Mouse (Mus musculus): ENCODE data around the gene Bckdk. TPM values are rescaled to one million over a fixed set of nuclear protein-coding genes. Genes with fewer than 3 reads are reported as not detected.

The Bckdk gene
- polyA plus RNA-seq, 1 experiment from 2014 or later, result 130 TPM

- Histone ChIP-seq H3K36me3 (replicated peaks) (peaks cover 2% of the 10 kb centered on the region), H3K9me3 (no peaks in the 10 kb centered on the region), H3K4me3 (no peak overlapping the region), H3K4me1 (peaks cover 19% of the 10 kb centered on the region), H3K27ac (no peak overlapping the region), H3K27me3 (ENCODE audit: poor library complexity, severe bottlenecking) (no peaks in the 10 kb centered on the region)
- no peak for DNase-seq (ENCODE audit: extremely low spot score, low spot score)
- WGBS, result 45% methylated on average over 7 of the region's 7 CpGs
Observed at GRCm38 (mm10) chr7:127899997-127900396, 3.9 kb upstream of the Bckdk start.

GRCm38 (mm10) chr7:127901772-127902171, 2.1 kb upstream of the Bckdk start:
- DNase-seq (ENCODE audit: extremely low spot score, low spot score), result no peak
- Histone ChIP-seq H3K4me1 (peaks cover 15% of the 10 kb centered on the region), H3K27me3 (ENCODE audit: poor library complexity, severe bottlenecking) (no peaks in the 10 kb centered on the region), H3K36me3 (replicated peaks) (peaks cover 20% of the 10 kb centered on the region), H3K9me3 (no peaks in the 10 kb centered on the region), H3K4me3 (no peak overlapping the region), H3K27ac (no peak overlapping the region)
- 84% methylated on average over 2 of the region's 2 CpGs for WGBS

- no peak overlapping the region for H3K4me3 ChIP-seq
- 93% methylated on average over 12 of the region's 12 CpGs for WGBS
- no peak overlapping the region for H3K27ac ChIP-seq
- H3K4me1 ChIP-seq, result peaks cover 27% of the 10 kb centered on the region
- DNase-seq (ENCODE audit: extremely low spot score, low spot score), result no peak
- no peaks in the 10 kb centered on the region for H3K9me3 ChIP-seq
- no peaks in the 10 kb centered on the region for H3K27me3 ChIP-seq (ENCODE audit: poor library complexity, severe bottlenecking)
- peaks cover 54% of the 10 kb centered on the region for H3K36me3 ChIP-seq (replicated peaks)
Observed at GRCm38 (mm10) chr7:127907939-127908338, 4.1 kb downstream of the Bckdk start.

- Histone ChIP-seq H3K36me3 (replicated peaks) (peaks cover 54% of the 10 kb centered on the region), H3K27ac (no peak overlapping the region), H3K27me3 (ENCODE audit: poor library complexity, severe bottlenecking) (no peaks in the 10 kb centered on the region), H3K4me3 (no peak overlapping the region), H3K4me1 (peaks cover 33% of the 10 kb centered on the region), H3K9me3 (no peaks in the 10 kb centered on the region)
- DNase-seq (ENCODE audit: extremely low spot score, low spot score), result no peak
- WGBS, result 93% methylated on average over 4 of the region's 4 CpGs
Observed at GRCm38 (mm10) chr7:127908656-127909055, 4.8 kb downstream of the Bckdk start.

GRCm38 (mm10) chr7:127912190-127912871, 8.4 kb downstream of the Bckdk start, which contains the start of gene Kat8:
Gene Kat8 (plus strand): TSS chr7:127912516.
- peak within 1 kb of the TSS; percentile 98 for H3K4me3 ChIP-seq
- peaks cover 17% of the 10 kb centered on the region for H3K4me1 ChIP-seq
- H3K27ac ChIP-seq, result peak within 1 kb of the TSS; percentile 90
- peaks cover 59% of the 10 kb centered on the region for H3K36me3 ChIP-seq (replicated peaks)
- DNase-seq (ENCODE audit: extremely low spot score, low spot score), result peak; percentile 94
- H3K27me3 ChIP-seq (ENCODE audit: poor library complexity, severe bottlenecking), result no peaks in the 10 kb centered on the region
- H3K9me3 ChIP-seq, result no peaks in the 10 kb centered on the region
- WGBS, result 2% methylated on average over 40 of the region's 40 CpGs

- 36% methylated on average over 4 of the region's 4 CpGs for WGBS
- peak overlapping the region; percentile 90 for H3K27ac ChIP-seq
Observed at GRCm38 (mm10) chr7:127912938-127913337, 9.1 kb downstream of the Bckdk start.

GRCm38 (mm10) chr7:127915293-127915692, 11.4 kb downstream of the Bckdk start:
- Histone ChIP-seq H3K4me1 (peaks cover 17% of the 10 kb centered on the region), H3K9me3 (no peaks in the 10 kb centered on the region), H3K4me3 (no peak overlapping the region), H3K36me3 (replicated peaks) (peaks cover 55% of the 10 kb centered on the region), H3K27ac (no peak overlapping the region), H3K27me3 (ENCODE audit: poor library complexity, severe bottlenecking) (no peaks in the 10 kb centered on the region)
- no peak for DNase-seq (ENCODE audit: extremely low spot score, low spot score)
- 91% methylated on average over 12 of the region's 12 CpGs for WGBS

More at GRCm38 (mm10) chr7:127912938-127913337, 9.1 kb downstream of the Bckdk start:
- Histone ChIP-seq H3K9me3 (no peaks in the 10 kb centered on the region), H3K4me1 (peaks cover 17% of the 10 kb centered on the region), H3K4me3 (peak overlapping the region; percentile 98), H3K27me3 (ENCODE audit: poor library complexity, severe bottlenecking) (no peaks in the 10 kb centered on the region), H3K36me3 (replicated peaks) (peaks cover 57% of the 10 kb centered on the region)
- no peak for DNase-seq (ENCODE audit: extremely low spot score, low spot score)

GRCm38 (mm10) chr7:127918203-127918602, 14.3 kb downstream of the Bckdk start:
- H3K9me3 ChIP-seq, result no peaks in the 10 kb centered on the region
- 60% methylated on average over 3 of the region's 3 CpGs for WGBS
- H3K27ac ChIP-seq, result no peak overlapping the region
- peak; percentile 39 for DNase-seq (ENCODE audit: extremely low spot score, low spot score)
- peaks cover 3% of the 10 kb centered on the region for H3K4me1 ChIP-seq
- H3K27me3 ChIP-seq (ENCODE audit: poor library complexity, severe bottlenecking), result no peaks in the 10 kb centered on the region
- no peak overlapping the region for H3K4me3 ChIP-seq
- peaks cover 83% of the 10 kb centered on the region for H3K36me3 ChIP-seq (replicated peaks)

- H3K27me3 ChIP-seq (ENCODE audit: poor library complexity, severe bottlenecking), result no peaks in the 10 kb centered on the region
- 83% methylated on average over 7 of the region's 7 CpGs for WGBS
- peaks cover 92% of the 10 kb centered on the region for H3K36me3 ChIP-seq (replicated peaks)
- no peaks in the 10 kb centered on the region for H3K9me3 ChIP-seq
- H3K27ac ChIP-seq, result no peak overlapping the region
- no peaks in the 10 kb centered on the region for H3K4me1 ChIP-seq
- no peak overlapping the region for H3K4me3 ChIP-seq
- DNase-seq (ENCODE audit: extremely low spot score, low spot score), result no peak
Observed at GRCm38 (mm10) chr7:127919290-127919689, 15.4 kb downstream of the Bckdk start.

- H3K4me3 ChIP-seq, result no peak overlapping the region
- no peaks in the 10 kb centered on the region for H3K9me3 ChIP-seq
- no peak for DNase-seq (ENCODE audit: extremely low spot score, low spot score)
- no peaks in the 10 kb centered on the region for H3K27me3 ChIP-seq (ENCODE audit: poor library complexity, severe bottlenecking)
- 68% methylated on average over 8 of the region's 8 CpGs for WGBS
- no peaks in the 10 kb centered on the region; the same call in 1 of the 2 replicates for H3K4me1 ChIP-seq
- H3K27ac ChIP-seq, result no peak overlapping the region
- peaks cover 93% of the 10 kb centered on the region for H3K36me3 ChIP-seq (replicated peaks)
Observed at GRCm38 (mm10) chr7:127921516-127921915, 17.6 kb downstream of the Bckdk start.

GRCm38 (mm10) chr7:127922451-127923275, 18.8 kb downstream of the Bckdk start:
- H3K36me3 ChIP-seq (replicated peaks), result peaks cover 90% of the 10 kb centered on the region
- WGBS, result 88% methylated on average over 6 of the region's 6 CpGs
- H3K27me3 ChIP-seq (ENCODE audit: poor library complexity, severe bottlenecking), result peaks cover under 1% of the 10 kb centered on the region; the same call in 1 of the 2 replicates

GRCm38 (mm10) chr7:127923714-127924113, 19.8 kb downstream of the Bckdk start:
- WGBS, result 87% methylated on average over 5 of the region's 5 CpGs
- Histone ChIP-seq H3K27me3 (ENCODE audit: poor library complexity, severe bottlenecking) (peaks cover 10% of the 10 kb centered on the region), H3K36me3 (replicated peaks) (peaks cover 85% of the 10 kb centered on the region), H3K9me3 (no peaks in the 10 kb centered on the region), H3K4me3 (no peak overlapping the region), H3K27ac (no peak overlapping the region), H3K4me1 (peaks cover 6% of the 10 kb centered on the region; the same call in 1 of the 2 replicates)
- DNase-seq (ENCODE audit: extremely low spot score, low spot score), result no peak

More at GRCm38 (mm10) chr7:127922451-127923275, 18.8 kb downstream of the Bckdk start:
- Histone ChIP-seq H3K4me3 (no peak overlapping the region), H3K4me1 (peaks cover under 1% of the 10 kb centered on the region; the same call in 1 of the 2 replicates), H3K27ac (no peak overlapping the region), H3K9me3 (no peaks in the 10 kb centered on the region)
- no peak for DNase-seq (ENCODE audit: extremely low spot score, low spot score)

- DNase-seq (ENCODE audit: extremely low spot score, low spot score), result no peak
- H3K36me3 ChIP-seq (replicated peaks), result peaks cover 74% of the 10 kb centered on the region
- 0 out of 2 replicates have a peak overlapping the region, but pooled peaks have one; percentile 15 for H3K27ac ChIP-seq
- no peaks in the 10 kb centered on the region for H3K9me3 ChIP-seq
- no peak overlapping the region for H3K4me3 ChIP-seq
- WGBS, result 53% methylated on average over 5 of the region's 5 CpGs
- H3K27me3 ChIP-seq (ENCODE audit: poor library complexity, severe bottlenecking), result peaks cover 26% of the 10 kb centered on the region
- peaks cover 21% of the 10 kb centered on the region for H3K4me1 ChIP-seq
Observed at GRCm38 (mm10) chr7:127925252-127925651, 21.4 kb downstream of the Bckdk start.
